Mouse (Mus musculus) thymus, adult 2 months (tissue): ENCODE results near the gene Ppp1r14a.

Experiments
- CTCF ChIP-seq: fragments of 200-500 bp; IDR thresholded peaks from 2 replicates; pipeline ENCODE4 v1.5.1; 2012; ENCODE audit warnings: mild to moderate bottlenecking, control low read depth, low read length, moderate library complexity, borderline replicate concordance; ENCODE audit not compliant: control insufficient read depth, poor library complexity, insufficient read depth; ENCODE audit errors: extremely low read depth
- POLR2A ChIP-seq: fragments of 200-500 bp; IDR thresholded peaks from 2 replicates; pipeline ENCODE4 v1.6.1; 2012; ENCODE audit warnings: mild to moderate bottlenecking, low read length, control low read depth, moderate library complexity; ENCODE audit not compliant: control insufficient read depth, poor library complexity, insufficient read depth; ENCODE audit errors: extremely low read depth

DNA sequence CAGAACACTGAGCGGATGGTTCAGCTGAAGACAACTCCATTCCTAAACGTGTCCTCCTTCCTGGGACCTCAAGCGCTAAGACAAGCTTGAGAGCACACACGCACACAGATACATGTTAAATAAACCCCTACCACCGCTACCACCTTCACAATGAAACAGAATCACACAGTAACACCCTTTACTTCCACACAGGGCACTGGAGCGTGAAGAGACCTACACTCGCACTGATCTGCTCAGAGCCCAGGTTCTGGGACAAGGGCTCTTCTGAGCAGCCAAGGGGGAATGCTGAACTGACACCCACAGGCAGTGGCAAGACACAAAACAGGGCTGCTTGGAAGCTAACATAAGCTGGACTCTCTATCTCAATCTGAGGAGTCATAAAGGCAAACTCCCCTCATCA lies 23.5 kb upstream of the Ppp1r14a start:
- TF ChIP-seq POLR2A (no peak), CTCF (no peak)
